Mouse (Mus musculus) ovary, adult 18-20 months (tissue): Measurements from ENCODE around the gene Cyp2b19.
"Not testable (repeated sequence)": the region's sequence is repeated elsewhere in the genome, so short reads cannot be mapped to it uniquely, and the experiment has no call there.

ENCODE experiments used
- DNase-seq: peaks from one replicate; pipeline ENCODE4 v3.0.0; 2022; ENCODE audit warnings: low spot score, mixed read lengths

Cyp2b19 gene

DNA sequence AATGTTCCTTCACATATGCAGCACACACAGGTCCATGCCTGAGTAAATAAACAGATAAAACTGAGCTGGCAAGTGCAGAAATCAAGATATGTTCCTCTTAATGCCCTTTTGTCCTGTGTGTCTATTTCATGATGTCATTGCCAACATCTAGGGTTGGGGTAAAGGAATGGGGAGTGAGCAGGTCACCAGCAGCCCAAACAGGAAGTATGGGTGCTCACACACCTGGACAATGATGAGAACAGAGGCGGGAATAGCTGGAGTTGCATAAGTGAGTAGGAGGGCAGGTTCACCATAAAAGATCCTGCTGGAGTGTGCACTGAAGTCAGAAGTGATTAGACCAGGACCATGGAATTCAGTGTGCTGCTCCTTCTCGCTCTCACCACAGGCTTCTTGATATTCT, at the start of gene Cyp2b19:
Cyp2b19 (plus strand) TSS at position 301 of the 400 bp plus-strand sequence.
- no peak for DNase-seq

DNA sequence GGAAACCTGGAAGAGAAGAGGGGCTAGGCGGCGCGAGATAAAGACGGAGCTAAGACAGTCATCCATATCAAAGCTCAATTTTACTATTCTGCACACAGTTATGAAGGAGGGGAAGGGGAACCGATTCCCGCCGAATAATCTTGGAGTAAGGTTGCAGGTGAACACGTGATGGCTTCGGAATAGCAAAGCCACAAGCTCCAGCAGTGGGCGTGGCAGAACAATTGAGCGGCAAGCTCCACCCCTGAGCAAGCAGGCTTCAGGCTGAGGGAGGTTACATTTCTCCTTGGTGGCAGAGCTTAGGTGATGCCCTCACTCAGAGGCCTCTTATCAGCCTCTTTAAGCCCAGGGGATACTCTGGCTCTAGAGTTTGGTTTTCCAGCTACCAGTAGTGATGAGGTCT, 45.9 kb upstream of the Cyp2b19 start:
- DNase-seq, result no peak

GRCm38 (mm10) chr7:26738940-26739339, 18.0 kb upstream of the Cyp2b19 start:
- no peak for DNase-seq

DNA sequence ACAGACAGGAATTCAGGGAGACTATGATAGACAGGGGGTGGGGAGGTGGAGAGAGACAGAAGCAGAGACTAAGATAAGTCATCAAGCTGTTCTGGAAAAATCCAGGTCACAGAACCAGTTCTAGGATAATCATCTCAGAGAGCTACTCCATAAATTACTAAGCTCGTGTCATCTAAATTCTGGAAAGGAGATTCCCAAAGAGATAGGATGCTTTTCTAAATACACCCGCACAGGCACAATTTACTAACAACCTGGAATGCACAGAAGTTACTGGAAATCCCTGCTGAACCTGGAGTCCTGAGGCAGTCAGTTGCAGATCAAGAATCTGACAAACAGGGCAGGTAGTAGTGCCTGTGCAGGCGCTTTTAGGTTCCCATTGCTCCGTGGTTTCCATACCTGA, 13.0 kb upstream of the Cyp2b19 start:
- no peak for DNase-seq

- no peak for DNase-seq
Observed at GRCm38 (mm10) chr7:26745486-26745885, 11.5 kb upstream of the Cyp2b19 start.

DNA sequence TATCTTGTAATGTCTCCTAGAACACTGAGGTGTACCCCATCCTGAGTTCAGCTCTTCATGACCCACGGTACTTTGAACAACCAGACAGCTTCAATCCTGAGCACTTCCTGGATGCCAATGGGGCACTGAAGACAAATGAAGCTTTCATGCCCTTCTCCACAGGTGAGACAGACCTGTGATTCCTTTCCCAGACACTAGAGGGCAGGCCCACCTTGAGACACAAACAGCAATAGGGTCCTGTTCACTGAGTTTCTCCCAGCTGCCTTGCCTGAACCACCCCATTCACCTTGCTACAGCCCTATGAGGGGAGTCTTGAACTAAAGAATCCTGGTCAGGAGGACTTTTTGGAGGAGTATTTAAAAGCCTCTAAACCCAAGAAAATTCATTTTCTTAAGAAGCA, 10.1 kb downstream of the Cyp2b19 start:
- no peak for DNase-seq

- DNase-seq, result no peak
Observed at GRCm38 (mm10) chr7:26769881-26770470, 13.0 kb downstream of the Cyp2b19 start.

GRCm38 (mm10) chr7:26772866-26773586, 16.1 kb downstream of the Cyp2b19 start:
- DNase-seq, result no peak

DNA sequence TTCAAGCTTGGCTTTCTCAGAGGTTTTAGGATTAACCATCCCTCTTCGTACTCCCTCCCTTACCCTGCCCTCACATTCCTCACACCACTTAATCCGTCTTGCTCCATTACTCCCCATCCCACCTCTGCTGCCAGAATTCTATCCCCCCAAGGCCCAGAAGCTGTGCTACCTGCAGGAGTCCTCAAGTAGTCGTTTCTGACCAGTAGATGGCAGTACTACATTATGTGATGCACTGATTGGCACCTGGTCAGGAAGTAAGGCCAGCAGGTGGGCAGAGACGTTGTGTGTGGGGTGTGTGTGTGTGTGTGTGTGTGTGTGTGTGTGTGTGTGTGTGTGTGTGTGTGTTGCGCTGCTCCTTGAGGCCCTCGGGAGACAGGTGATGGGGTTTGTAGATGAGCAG, 18.9 kb downstream of the Cyp2b19 start:
- no peak for DNase-seq

- DNase-seq, result no peak
Observed at GRCm38 (mm10) chr7:26777806-26778205, 20.9 kb downstream of the Cyp2b19 start.

DNA sequence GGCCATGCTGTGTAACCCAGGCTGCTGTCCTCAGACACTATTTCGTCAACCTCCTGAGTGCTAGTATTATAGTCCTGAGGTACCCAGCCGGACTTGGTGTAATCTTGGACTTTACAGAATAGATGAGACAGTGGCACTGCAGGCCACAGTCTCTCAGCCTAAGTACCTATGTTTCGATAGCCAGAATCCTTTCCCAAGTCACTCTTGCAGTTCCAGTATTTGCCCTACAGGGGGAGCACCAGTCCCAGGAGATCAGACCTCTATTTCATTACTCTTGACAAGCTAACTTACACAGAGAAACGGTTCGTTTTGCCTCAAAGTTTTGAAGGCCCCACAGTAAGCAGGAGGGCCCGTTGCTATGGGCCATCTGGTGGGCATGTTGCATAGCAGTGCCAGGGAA, 21.5 kb downstream of the Cyp2b19 start:
- DNase-seq, result no peak

- no peak for DNase-seq
Observed at GRCm38 (mm10) chr7:26779799-26780416, 23.0 kb downstream of the Cyp2b19 start.

- DNase-seq, result no peak
Observed at GRCm38 (mm10) chr7:26780510-26780909, 23.6 kb downstream of the Cyp2b19 start.

- no peak for DNase-seq
Observed at GRCm38 (mm10) chr7:26780998-26781766, 24.2 kb downstream of the Cyp2b19 start.

GRCm38 (mm10) chr7:26781767-26782131, 24.8 kb downstream of the Cyp2b19 start:
- DNase-seq, result no peak

DNA sequence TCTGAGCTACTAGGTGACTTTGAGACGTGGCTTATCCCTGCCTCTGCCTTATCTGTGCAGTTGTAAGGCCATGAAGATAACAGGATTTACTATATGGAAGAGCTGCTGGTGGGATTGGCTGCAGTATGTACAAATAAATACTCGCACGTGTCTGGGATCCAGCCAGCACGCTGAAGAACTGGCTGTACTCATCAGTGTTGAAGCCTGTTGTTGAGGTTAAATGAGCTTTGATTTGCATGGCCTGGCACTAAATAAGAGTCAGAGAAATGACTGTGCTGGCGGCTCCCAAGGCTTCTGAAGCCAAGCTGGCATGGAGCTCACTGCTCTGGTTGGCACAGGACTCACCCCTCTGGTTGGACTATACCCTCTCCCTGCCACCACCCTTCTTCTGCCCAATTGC, 26.2 kb downstream of the Cyp2b19 start:
- peak; percentile 49 for DNase-seq

DNA sequence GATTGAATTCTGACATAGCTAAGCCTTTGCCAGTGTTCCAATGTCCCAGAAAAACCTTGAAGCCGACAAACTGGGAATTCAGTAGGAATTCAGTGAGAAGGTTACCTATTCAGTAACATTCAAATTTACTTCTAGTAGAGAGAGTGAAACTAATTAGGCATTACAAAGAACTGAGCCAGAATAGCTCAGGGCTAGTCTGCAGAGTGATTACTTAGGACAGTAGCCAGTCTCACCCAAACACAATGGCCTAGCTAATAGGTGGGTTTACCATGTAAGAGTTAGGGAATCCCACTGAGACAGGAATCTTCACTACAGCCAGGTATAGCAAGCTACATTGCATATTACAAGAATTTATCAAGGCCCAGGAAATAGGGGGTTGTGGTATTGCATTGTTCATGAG, 29.1 kb downstream of the Cyp2b19 start:
- not testable (repeated sequence) for DNase-seq

DNA sequence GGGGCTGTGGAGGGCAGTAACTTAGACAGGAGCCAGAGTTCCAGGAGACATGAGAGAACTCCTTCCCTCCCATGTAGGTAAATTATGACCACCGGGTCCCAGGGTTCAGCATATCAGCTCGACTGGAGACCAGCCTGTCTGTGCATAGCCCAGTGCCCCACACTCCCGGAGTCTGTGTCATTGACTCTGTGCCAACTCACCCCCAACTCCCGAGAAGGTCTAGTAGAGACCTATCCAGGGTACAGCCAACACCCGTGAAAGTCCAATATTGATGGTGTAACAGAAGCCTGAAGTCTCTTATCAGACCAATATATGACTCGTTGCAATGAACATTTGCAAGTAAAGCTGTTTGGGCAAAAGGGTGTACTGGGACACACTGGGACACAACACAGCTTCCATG, 33.0 kb downstream of the Cyp2b19 start:
- DNase-seq, result no peak

- no peak for DNase-seq
Observed at GRCm38 (mm10) chr7:26800104-26800503, 43.2 kb downstream of the Cyp2b19 start.

DNA sequence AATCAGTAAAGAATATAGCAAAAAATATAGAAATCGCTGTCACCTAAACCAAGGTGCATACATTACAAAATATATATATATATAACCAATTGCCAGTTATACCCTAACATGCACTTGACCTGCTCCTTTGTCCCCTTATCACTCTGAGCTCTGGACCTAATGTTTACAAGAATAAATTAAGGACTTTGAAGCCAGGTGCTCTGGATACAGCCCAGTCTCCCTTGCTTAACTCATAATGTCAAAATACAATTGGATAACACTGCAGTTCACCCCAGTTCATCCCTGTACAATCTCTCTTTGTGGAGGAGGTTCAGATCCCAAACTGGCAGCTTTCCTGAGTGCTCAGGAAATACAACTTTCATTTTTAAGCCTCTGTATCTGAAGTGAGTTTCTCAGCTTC, 44.1 kb downstream of the Cyp2b19 start:
- DNase-seq, result no peak

DNA sequence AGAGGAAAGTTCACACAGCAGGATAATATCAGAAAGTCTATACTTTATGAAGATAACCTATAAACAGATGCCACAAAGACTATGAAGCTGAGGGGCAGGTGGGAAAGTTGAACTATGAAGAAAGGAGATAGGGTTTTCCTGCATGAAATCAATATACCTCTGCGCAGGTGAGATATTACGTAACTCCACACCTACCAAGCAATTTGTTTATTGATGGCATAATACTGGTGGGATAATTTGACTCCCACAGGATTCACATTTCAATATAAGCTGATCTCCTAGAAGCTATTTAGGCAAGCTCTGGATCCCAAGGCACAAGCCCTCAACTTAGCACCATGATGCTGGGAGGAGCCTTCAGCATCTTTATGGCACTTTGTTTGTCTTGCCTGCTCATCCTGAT, 51.6 kb downstream of the Cyp2b19 start, which contains the start of gene Cyp2g1:
Cyp2g1 (plus strand) TSS at position 301 of the 400 bp plus-strand sequence.
- DNase-seq, result no peak
